ENCODE assay signal across 17 mouse cellular contexts in the genomic region with DNA sequence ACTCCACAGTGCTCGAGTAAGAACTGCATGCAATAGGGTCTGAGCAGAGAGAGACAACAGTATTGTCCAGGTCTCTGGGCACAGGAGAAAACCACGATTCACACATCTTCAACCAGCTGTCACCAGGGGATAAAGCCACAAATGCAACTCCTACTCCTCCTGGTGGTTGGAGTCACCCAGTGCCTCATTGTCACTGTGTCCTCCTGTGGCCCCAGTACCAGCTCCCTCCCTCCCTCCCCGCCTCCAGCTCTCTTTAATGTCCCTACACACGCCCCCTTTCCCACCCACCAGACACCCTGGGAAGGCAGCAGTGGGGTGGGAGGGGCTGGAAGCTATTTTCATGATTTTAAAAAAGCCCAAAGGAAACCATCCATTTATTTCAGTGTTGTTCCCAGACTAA. TPM values are rescaled to one million over a fixed set of nuclear protein-coding genes. Genes with fewer than 3 reads are reported as not detected.
A peak's percentile ranks its signal among the peaks of the same experiment; 100 is the strongest.
DNase-seq lines count a peak whose midpoint lies in the region; ATAC-seq and TF ChIP-seq lines count a peak whose summit lies in the region.
"Had no signal": no experiment of that assay in that cellular context is flagged by ENCODE, and none has a peak within 500 bp of the region (broad histone marks: within the 10 kb centered on the region; RNA-seq: fewer than 3 reads in every experiment).

No protein-coding gene starts in this region.

- no peak overlapping the region for H3K4me2 ChIP-seq in heart, postnatal 0 days (ENCODE audit: low read depth, low read length)
- H3K4me2 ChIP-seq in liver, postnatal 0 days (ENCODE audit: low read depth, low read length): no peak overlapping the region
- H3K4me2 ChIP-seq: embryonic facial prominence, embryonic 12.5 days; forebrain, embryonic 12.5 days; heart, embryonic 12.5 days; stomach, embryonic 15.5 days had no signal

- peak; percentile 14 for TF ChIP-seq RAD21 in MEL (IDR thresholded peaks at IDR 0.05; ENCODE audit: low read depth, low read length)

- H3K27me3 ChIP-seq in heart, postnatal 0 days (ENCODE audit: control insufficient read depth, insufficient read depth, low read length): no peaks in the 10 kb centered on the region
- H3K27me3 ChIP-seq in liver, postnatal 0 days (ENCODE audit: insufficient read depth, low read length): no peaks in the 10 kb centered on the region
- no peaks in the 10 kb centered on the region; a peak in 2 of 4 replicates for H3K27me3 ChIP-seq in MEL (ENCODE audit: control insufficient read depth in 1 of 2, insufficient read depth in 2 of 2, low read length in 2 of 2)
- H3K27me3 ChIP-seq: embryonic facial prominence, embryonic 12.5 days; heart, embryonic 12.5 days; stomach, embryonic 15.5 days had no signal

- TF ChIP-seq EP300 in heart, postnatal 0 days (IDR thresholded peaks at IDR 0.05; ENCODE audit: low read depth): no peak
- TF ChIP-seq EP300 in liver, postnatal 0 days (IDR thresholded peaks at IDR 0.05; ENCODE audit: low read depth): no peak
- no peak for TF ChIP-seq EP300 in MEL (IDR thresholded peaks at IDR 0.05; ENCODE audit: low read depth in 1 of 2, low read length in 2 of 2)

- no peaks in the 10 kb centered on the region for H3K79me2 ChIP-seq in MEL (ENCODE audit: control insufficient read depth, insufficient read depth, low read length, poor library complexity)

- DNase-seq in heart, postnatal 0 days (ENCODE audit: low spot score): no peak
- no peak for DNase-seq in heart, adult 9 months (ENCODE audit: low spot score in 2 of 2)
- no peak for DNase-seq in liver, postnatal 0 days
- DNase-seq in liver (no peak), MEL (ENCODE audit: low read depth, low spot score) (peak; percentile 24)
- peak; percentile 22 to 33 for DNase-seq in lung, postnatal 4 days
- no peak for DNase-seq in thymus, postnatal 0 days (ENCODE audit: low spot score)
- DNase-seq: adrenal gland, postnatal 36 days; cerebellum, adult 11 months; kidney, postnatal 14 days; thymus, postnatal 4 days had no signal

- no peaks in the 10 kb centered on the region for H3K4me1 ChIP-seq in heart, postnatal 0 days (ENCODE audit: control insufficient read depth, insufficient read depth)
- H3K4me1 ChIP-seq in liver, postnatal 0 days (ENCODE audit: insufficient read depth): no peaks in the 10 kb centered on the region
- no peaks in the 10 kb centered on the region for H3K4me1 ChIP-seq in MEL (ENCODE audit: control insufficient read depth in 1 of 2, insufficient read depth in 2 of 2, low read length in 2 of 2)
- H3K4me1 ChIP-seq: embryonic facial prominence, embryonic 12.5 days; stomach, embryonic 15.5 days had no signal

- H3K9me3 ChIP-seq in heart, postnatal 0 days (replicated peaks; ENCODE audit: control insufficient read depth, low read length): no peaks in the 10 kb centered on the region
- no peaks in the 10 kb centered on the region for H3K9me3 ChIP-seq in liver, postnatal 0 days (ENCODE audit: low read length)
- no peaks in the 10 kb centered on the region for H3K9me3 ChIP-seq in MEL (replicated peaks; ENCODE audit: insufficient read depth, low read length)
- H3K9me3 ChIP-seq: embryonic facial prominence, embryonic 12.5 days; forebrain, embryonic 12.5 days; heart, embryonic 12.5 days; hindbrain, embryonic 10.5 days; stomach, embryonic 15.5 days had no signal

- no peak overlapping the region for H3K9ac ChIP-seq in heart, postnatal 0 days (replicated peaks; ENCODE audit: low read depth, low read length)
- H3K9ac ChIP-seq in liver, postnatal 0 days (replicated peaks): no peak overlapping the region
- no peak overlapping the region for H3K9ac ChIP-seq in MEL (ENCODE audit: control insufficient read depth, low read depth, low read length, poor library complexity, severe bottlenecking)
- H3K9ac ChIP-seq: embryonic facial prominence, embryonic 12.5 days; forebrain, embryonic 12.5 days; heart, embryonic 12.5 days; stomach, embryonic 15.5 days had no signal

- no peak overlapping the region for H3K4me3 ChIP-seq in heart, postnatal 0 days (ENCODE audit: low read depth, low read length)
- H3K4me3 ChIP-seq in liver, postnatal 0 days (ENCODE audit: low read depth, low read length): no peak overlapping the region
- no peak overlapping the region for H3K4me3 ChIP-seq in MEL (ENCODE audit: control insufficient read depth in 1 of 2, insufficient read depth in 1 of 2, low read depth in 2 of 2, low read length in 2 of 2)
- H3K4me3 ChIP-seq: embryonic facial prominence, embryonic 12.5 days; forebrain, embryonic 12.5 days; heart, embryonic 12.5 days; hindbrain, embryonic 10.5 days; stomach, embryonic 15.5 days had no signal

- ATAC-seq in heart, postnatal 0 days (ENCODE audit: insufficient read depth, low read depth): no peak
- ATAC-seq in liver, postnatal 0 days: no peak
- ATAC-seq in erythroid progenitor cell, adult 5-6 weeks (replicated peaks; ENCODE audit: low FRiP score, poor library complexity, severe bottlenecking): no peak

- no peak overlapping the region for H3K27ac ChIP-seq in heart, postnatal 0 days (ENCODE audit: low read depth)
- H3K27ac ChIP-seq in liver, postnatal 0 days (ENCODE audit: low read depth): no peak overlapping the region
- H3K27ac ChIP-seq in MEL (ENCODE audit: control insufficient read depth, low read depth, low read length): no peak overlapping the region
- H3K27ac ChIP-seq: embryonic facial prominence, embryonic 12.5 days; forebrain, embryonic 12.5 days; hindbrain, embryonic 10.5 days; stomach, embryonic 15.5 days had no signal

- no peak for TF ChIP-seq POLR2A in MEL (IDR thresholded peaks at IDR 0.05; ENCODE audit: control insufficient read depth in 1 of 2, insufficient read depth in 1 of 2, low read depth in 1 of 2, low read length in 2 of 2, poor library complexity in 1 of 2)

- H3K36me3 ChIP-seq in heart, postnatal 0 days (replicated peaks; ENCODE audit: control insufficient read depth, insufficient read depth, low read length): no peaks in the 10 kb centered on the region
- no peaks in the 10 kb centered on the region for H3K36me3 ChIP-seq in liver, postnatal 0 days (replicated peaks; ENCODE audit: insufficient read depth, low read length)
- no peaks in the 10 kb centered on the region for H3K36me3 ChIP-seq in MEL (ENCODE audit: control insufficient read depth in 1 of 2, insufficient read depth in 2 of 2, low read length in 2 of 2)
- H3K36me3 ChIP-seq: embryonic facial prominence, embryonic 12.5 days; forebrain, embryonic 12.5 days; heart, embryonic 12.5 days; hindbrain, embryonic 10.5 days; stomach, embryonic 15.5 days had no signal

- 35% methylated on average over 4 of the region's 4 CpGs for WGBS in heart, postnatal 0 days
- 25% methylated on average over 4 of the region's 4 CpGs for WGBS in liver, postnatal 0 days (ENCODE audit: insufficient replicate concordance)

- peak; percentile 39 for TF ChIP-seq CTCF in heart, postnatal 0 days (IDR thresholded peaks at IDR 0.05; ENCODE audit: low read depth)
- TF ChIP-seq CTCF in liver, postnatal 0 days (IDR thresholded peaks at IDR 0.05; ENCODE audit: low read depth): 0 out of 2 replicates have a peak, but pooled peaks have one; percentile 37
- peak in 1 of 3 experiments; percentile 41; a peak in 2 of 6 replicates for TF ChIP-seq CTCF in MEL (IDR thresholded peaks at IDR 0.05 in 2 of 3, conservative IDR thresholded peaks at IDR 0.05 in 1 of 3; ENCODE audit: control insufficient read depth in 1 of 3, insufficient read depth in 1 of 3, low read depth in 2 of 3, low read length in 3 of 3, poor library complexity in 1 of 3, severe bottlenecking in 1 of 3)

TF ChIP-seq in MEL, 35 proteins besides CTCF, POLR2A, EP300 and RAD21:
- no peak for TF ChIP-seq HCFC1 (IDR thresholded peaks at IDR 0.05; ENCODE audit: low read depth, low read length)
- TF ChIP-seq SMC3 (IDR thresholded peaks at IDR 0.05; ENCODE audit: low read depth, low read length): peak; percentile 42

RNA-seq across cellular contexts. Expression of gene Cgnl1, which starts 41.0 kb away (rescaled TPM):
- 20.0 and 29.3 TPM in 2 replicates for total RNA-seq in heart, postnatal 0 days (2014; rRNA removed; ENCODE audit: low replicate concordance)
- 20.1 and 20.6 TPM in 2 replicates for polyA plus RNA-seq in heart, postnatal 0 days (2015; fragmentation: Nextera tagmentation; extraction: Ambion mirVana)
- 1.7 and 2.2 TPM in 2 replicates for polyA plus RNA-seq in liver, postnatal 0 days (2015; fragmentation: Nextera tagmentation; extraction: Ambion mirVana)
- 0.16 and 0.19 TPM in 2 replicates for total RNA-seq in MEL (2012; rRNA removed)
- polyA plus RNA-seq in MEL (2012; ENCODE audit: insufficient read depth in 1 of 2, insufficient read length in 2 of 2, low read depth in 1 of 2, low replicate concordance in 2 of 2, missing spikeins in 1 of 2): under 1 TPM in 1 of 2 experiments, not detected in 1; 0.70 TPM
- polyA plus RNA-seq in thymus, postnatal 0 days (2015; fragmentation: Nextera tagmentation; extraction: Ambion mirVana): 1.1 TPM in 2 replicates
- total RNA-seq in erythroid progenitor cell, adult 5-6 weeks (2015; ENCODE audit: low replicate concordance): not detected in 2 replicates
- total RNA-seq in erythroid progenitor cell, adult 5-6 weeks (2017; ENCODE audit: low replicate concordance): not detected in 2 replicates

Comparison
In these comparisons a context has a peak if more than half of its experiments do, and no peak if none do; other contexts are left out.
1. DNase-seq: peak in MEL (single experiment) and lung, postnatal 4 days (2 of 2); none in heart, postnatal 0 days (single experiment), heart, adult 9 months (0 of 2), liver, postnatal 0 days (single experiment), liver (single experiment) and thymus, postnatal 0 days (single experiment).